Mouse (Mus musculus) gastrocnemius, postnatal 25 days (tissue): ENCODE measurements around the gene Adprh. TPM values are rescaled to one million over a fixed set of nuclear protein-coding genes. Genes with fewer than 3 reads are reported as not detected.
"Not testable (repeated sequence)": the region's sequence is repeated elsewhere in the genome, so short reads cannot be mapped to it uniquely, and the experiment has no call there.

ENCODE experiments used
- DNase-seq: peaks from one replicate; pipeline ENCODE4 v3.0.0; 2022
- long read RNA-seq, 2 experiments: library from polyadenylated mRNA; stranded (forward); transcript quantifications; one replicate each; pipeline ENCODE4 v2.0.0; 2021
- total RNA-seq, 2 experiments: library from RNA; stranded (reverse); gene quantifications; 1 replicate in 1 of 2; 2 replicates in 1 of 2; pipeline ENCODE4 v1.2.3; 2021

Adprh gene
- total RNA-seq: 10 to 100 TPM; 16.9 to 19.6 TPM
- long read RNA-seq, experiment 1, transcript Adprh-201 (4 exons, 2,966 nt): major isoform, 85 of 92 reads
- long read RNA-seq, experiment 1, partial matches to known transcripts: 2 of 92 reads
- long read RNA-seq, experiment 1, other reads (novel, unspliced or antisense): 5 of 92 reads
- long read RNA-seq, experiment 2, transcript Adprh-201 (4 exons, 2,966 nt): major isoform, 94 of 103 reads
- long read RNA-seq, experiment 2, partial matches to known transcripts: 6 of 103 reads
- long read RNA-seq, experiment 2, other reads (novel, unspliced or antisense): 3 of 103 reads

DNA sequence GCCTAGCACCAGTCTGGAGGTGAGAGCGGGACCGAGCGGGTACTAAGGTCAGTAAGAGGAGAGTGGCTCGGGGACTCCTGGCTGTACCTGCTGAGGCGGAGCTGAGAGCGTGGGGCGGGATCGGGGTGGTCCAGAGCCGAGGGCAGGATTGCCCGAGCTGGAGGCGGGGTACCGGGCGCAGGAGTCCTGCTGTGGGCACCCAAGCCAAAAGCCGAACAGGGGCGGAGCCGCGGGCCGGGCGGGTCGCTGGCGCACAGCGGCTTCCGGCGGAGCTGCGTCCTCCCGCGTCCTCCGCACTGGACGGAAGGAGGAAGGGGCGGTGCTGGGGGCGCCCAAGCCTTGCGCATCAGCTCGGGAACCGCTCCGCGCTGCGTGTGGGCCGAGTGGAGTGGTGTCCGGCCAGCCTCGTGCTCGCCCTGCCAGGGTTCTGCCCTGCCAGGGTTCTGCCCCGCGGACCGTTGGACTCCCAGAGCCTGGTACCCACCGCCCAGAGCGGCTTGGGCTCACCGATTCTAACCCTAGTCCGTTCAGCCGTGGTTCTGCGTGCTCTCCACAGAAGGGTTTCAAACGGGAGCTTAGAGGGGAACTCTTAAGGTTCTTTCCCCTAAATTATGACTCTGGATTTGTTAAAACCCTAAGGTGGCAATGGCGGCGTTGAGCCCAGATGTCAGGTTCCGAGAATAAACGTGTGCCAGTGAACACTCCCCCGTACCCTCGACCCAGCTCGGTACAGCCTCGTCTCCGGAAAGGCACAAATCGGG, at the start of gene Adprh:
Adprh (minus strand) TSS at position 262 of the 761 bp plus-strand sequence.
- DNase-seq: peak; percentile 96

DNA sequence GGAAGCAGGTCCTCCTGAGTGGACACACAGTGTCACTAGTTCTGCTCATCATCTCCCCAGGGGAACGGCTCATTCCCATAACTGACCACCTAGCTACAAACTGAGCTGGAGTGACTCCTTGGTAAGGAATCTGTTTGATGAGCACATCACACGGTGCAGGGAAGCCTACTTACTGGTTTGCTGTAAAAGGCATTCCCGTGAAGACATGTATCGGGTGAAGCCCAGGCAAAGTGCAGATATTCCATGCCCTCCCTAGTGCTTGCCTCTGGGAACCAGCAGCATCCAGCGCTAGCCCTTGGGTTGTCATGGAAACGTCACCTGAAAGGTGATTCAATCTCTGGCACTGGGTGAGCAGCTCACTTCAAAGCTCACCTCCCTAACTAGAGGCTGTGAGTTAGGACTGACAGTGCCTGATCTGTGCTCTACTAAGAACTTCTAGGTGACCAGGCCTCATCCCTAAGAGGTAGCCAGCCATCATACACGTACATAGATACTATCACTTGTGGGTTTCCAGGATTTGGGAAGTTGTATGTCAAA, 44.2 kb upstream of the Adprh start:
- DNase-seq: no peak

DNA sequence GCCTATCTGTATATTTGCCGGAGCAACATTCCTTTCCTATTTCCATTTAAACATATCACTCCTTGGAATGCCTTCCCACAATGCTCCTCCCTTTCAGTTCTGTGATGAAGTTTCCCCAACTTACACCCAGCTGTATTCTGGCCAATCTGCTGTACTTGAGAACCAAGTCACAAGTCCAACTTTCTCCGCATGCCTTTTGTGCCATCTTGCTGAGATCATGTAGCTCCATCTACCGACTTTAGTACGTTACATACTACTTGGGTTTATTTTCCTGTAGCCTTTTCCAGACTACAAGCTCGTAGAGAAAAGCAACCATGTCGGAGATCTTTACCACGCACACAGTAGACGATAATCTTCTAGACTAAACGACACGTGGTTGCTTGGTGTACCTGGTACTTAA, 41.4 kb upstream of the Adprh start:
- DNase-seq: no peak

- no peak for DNase-seq
These were observed 40.0 kb upstream of the Adprh start for GRCm38 (mm10) chr16:38492551-38492950.

DNA sequence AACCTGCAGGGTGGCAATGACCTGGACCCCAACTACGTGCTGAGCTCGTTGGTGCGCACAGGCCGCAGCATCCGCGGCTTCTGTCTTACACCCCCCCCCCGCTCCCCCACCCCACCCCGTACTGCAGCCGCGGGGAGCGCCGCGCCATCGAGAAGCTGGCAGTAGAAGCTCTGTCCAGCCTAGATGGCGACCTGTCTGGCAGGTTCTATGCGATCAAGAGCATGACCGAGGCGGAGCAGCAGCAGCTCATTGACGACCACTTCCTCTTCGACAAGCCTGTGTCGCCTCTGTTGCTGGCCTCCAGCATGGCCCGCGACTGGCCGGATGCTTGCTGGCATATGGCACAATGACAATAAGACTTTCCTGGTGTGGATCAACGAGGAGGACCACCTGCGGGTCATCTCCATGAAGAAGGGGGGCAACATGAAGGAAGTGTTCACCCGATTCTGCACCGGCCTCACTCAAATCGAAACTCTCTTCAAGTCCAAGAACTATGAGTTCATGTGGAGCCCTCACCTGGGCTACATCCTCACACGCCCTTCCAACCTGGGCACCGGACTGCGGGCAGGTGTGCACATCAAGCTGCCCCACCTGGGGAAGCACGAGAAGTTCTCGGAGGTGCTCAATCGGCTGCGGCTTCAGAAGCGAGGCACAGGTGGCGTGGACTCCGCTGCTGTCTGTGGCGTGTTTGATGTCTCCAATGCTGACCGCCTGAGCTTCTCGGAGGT, 31.2 kb upstream of the Adprh start:
- no peak for DNase-seq

GRCm38 (mm10) chr16:38482780-38483562, 30.5 kb upstream of the Adprh start:
- no peak for DNase-seq

DNA sequence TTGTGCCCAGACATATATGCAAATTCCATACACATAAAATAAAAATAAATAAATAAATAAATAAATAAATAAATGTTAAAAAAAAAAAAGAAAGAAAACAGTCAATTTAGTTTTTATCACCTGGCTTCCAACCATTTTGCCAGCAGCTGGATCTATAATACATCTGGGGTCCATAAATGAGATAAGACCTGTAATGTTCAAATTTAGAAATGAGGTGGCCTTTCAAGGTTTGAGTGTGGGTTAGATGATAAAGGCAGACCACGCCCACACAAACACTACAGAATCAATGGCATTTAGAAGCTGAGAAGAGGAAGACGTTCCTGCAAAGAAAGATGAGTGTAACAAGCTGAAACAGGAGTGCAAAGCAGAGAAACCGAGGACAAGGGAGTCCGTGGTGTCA, 28.8 kb upstream of the Adprh start:
- no peak for DNase-seq

DNA sequence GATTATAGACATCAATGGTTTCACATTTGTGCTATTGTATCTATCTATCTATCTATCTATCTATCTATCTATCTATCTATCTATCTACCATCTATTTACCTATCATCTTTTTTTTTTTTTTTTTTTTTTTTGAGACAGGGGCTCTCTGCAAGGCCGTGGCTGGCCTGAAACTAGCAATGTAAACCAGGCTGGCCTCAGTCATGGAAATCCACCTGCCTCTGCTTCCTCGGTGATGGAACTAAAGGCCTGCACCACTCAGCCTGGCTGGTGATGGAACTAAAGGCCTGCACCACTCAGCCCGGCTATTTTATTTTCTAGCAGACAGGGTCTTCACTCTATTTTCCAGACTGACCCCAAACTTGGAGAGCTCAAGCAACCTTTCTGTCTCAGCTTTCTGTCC, 25.8 kb upstream of the Adprh start:
- DNase-seq: no peak

DNA sequence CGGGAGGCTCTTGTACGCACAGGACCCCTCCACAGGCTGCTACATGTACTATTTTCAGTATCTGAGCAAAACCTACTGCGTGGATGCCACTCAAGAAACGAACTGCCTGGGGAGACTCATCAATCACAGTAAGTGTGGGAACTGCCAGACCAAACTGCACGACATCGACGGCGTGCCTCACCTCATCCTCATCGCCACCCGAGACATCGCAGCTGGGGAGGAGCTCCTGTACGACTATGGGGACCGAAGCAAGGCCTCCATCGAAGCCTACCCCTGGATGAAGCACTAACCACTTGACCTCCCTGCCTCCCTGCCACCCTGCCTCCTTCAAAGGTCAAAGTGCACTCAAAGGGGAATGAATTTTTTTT, 24.7 kb upstream of the Adprh start:
- not testable (repeated sequence) for DNase-seq

GRCm38 (mm10) chr16:38476312-38477240, 24.1 kb upstream of the Adprh start:
- DNase-seq: peak; percentile 16

DNA sequence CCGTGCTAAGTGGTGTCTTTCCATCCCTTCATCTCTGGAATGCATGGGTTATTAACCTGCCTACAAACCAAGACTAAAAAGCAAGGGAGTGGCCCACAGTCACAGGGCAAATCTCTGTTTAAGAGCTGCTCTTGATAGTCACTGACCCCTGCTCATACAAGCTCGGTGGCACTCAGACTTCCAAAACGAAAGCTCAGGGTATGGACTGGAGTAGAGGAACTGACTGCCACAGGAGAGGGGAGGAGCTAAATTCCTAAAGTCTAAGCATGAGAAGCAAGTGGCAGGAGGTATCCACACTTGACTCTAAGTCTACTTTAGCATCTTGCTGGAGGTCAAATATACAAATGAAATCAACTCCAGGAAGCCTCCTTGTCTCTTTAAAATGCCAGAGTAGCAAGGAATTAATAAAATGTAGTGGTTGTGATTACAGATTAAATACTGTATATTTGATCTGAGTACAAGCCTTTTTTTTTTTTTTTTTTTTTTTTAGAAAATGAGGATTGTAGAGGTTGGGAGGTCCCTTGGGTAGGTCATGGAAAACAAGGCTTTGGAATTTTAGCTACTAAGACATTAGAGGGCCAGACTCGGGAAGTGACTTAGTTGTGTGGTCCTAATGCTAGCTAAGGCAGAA, 23.3 kb upstream of the Adprh start:
- DNase-seq: no peak

GRCm38 (mm10) chr16:38474677-38475286, 22.3 kb upstream of the Adprh start:
- DNase-seq: no peak

DNA sequence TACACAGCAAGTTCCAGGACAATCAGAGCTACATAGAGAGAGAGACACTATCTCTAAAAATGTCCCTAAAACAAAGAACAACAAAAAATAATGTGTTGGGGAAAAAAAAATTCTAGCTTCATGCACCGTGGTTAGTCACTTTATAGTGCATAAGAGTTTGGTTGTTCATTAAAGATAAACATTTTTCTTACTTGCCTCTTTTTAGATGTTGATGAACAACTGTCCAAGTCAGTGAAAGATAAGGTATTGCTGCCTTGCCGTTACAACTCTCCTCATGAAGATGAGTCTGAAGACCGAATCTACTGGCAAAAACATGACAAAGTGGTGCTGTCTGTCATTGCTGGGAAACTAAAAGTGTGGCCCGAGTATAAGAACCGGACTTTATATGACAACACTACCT, 21.2 kb upstream of the Adprh start:
- DNase-seq: no peak

DNA sequence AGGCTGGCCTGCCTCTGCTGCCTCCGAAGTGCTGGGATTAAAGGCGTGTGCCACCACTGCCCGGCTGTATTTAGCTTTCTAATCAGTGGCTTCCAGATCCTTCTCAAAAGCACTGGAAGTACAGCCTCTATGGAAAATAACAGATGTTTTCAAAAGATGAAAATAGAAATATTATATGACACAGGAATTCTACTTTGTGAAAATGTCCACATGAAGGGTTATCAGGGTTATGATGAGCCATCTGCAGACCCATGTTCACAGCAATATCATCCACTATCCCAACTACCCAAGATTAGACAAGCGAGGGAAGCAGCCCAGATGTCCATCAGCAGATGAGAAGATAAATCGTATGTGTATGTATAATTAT, 20.0 kb upstream of the Adprh start:
- DNase-seq: no peak

DNA sequence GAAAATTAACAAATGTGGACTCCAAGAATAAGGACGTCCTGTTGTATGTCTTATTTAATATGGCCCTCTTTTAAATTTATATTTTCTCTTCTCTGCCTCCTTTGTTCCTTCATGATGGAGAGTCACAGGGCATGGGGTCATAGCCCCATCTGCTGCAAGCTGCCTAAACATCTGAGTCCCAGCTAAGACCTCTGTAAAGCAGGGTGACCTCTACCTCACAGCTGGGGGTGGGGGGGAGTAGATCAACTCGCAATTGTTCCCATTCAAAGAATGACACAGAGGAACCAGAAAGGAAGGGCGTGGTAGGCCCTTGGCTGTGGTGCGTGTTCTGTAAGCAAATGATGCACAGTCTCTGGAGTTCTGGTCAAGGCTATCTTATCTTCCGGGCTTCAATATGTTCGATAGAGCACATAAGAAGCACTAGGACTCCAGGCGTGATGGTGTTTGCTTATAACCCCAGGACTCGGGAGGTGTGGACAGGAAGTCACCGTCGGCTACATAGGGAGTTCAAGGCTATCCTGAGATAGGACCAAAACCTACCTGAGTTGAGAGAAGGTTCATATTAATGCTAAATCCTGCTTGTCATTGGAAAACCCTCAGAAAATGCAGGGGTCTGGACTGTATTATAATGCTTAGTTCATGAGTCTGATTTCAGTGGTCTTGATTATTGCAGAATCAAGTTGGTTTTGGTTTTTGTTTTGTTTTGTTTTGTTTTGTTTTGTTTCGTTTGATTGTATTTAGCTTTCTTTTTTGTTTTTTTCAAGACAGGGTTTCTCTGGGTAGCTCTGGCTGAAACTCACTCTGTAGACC, 19.4 kb upstream of the Adprh start:
- no peak for DNase-seq

DNA sequence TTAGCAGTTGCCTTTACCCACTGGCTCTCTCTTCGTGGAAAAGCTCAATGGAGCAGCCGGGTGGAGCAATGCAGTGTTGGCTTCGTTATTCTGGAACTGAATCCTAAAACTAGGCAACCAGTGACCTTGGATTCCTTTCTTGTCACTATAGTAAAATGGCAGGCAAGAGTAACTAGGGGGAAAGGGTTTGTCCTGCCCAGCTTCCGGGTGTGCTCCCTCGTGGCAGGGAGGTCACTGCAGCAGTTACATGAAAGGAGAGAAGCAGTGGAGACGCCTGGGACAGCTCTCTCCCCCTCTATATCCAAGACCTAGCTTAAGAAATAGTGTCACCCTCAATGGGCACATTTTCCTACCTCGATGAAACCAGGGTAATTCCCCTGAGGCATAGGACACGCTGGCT, 16.9 kb upstream of the Adprh start:
- DNase-seq: no peak

DNA sequence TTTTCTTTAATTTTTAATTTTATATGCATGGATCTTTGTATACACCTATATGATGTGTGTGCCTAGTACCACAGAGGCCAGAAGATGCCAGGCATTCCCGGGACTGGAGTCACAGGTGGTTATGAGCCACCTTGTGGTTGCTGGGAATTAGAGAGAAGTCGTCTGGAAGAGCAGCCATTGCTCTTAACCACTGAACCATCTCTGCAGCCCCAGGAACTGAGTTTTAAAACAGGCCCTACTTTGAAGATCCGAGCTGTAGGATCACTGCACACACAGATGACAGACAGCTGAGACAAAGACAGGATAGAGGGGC, 16.2 kb upstream of the Adprh start:
- no peak for DNase-seq

DNA sequence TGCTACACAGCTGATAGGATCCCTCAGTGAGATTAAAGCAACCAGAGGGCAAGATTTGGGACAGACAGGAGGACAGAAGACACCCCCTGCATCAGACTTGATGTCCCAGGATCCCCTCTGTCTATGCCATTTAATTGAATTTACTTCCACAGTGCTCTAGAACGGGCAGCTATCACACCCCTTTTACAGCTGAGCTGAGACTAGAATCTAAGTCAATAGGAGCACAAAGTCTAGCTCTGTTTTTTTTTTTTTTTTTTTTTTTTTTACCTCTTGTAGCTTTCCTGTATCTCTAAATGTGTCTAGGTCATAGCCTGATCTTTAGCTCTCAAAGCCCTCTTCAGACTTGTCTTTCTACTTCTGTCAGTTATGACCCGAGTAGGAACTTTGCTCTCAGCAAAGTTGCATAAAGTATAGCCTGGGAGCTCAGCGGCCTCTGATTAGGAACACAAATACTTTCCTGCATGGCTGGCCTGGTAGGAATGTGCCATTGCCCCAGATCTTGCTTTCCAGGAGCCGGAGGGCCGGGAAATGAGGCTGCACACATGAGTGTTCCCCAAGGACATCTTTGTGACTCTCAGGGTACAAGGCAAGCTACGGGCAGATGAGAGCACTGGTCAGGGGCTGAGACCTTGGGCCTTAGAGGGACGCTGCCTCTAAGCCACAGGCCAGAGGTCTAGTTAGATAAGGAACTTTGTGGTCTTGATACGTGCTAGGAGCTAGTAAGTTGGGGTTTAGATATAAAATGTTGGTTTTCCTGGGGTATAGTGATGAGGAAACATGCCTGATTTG, 15.6 kb upstream of the Adprh start:
- DNase-seq: no peak
